Mouse (Mus musculus) ES-E14 (cell line): ENCODE measurements around the gene Ubqln3.

ENCODE experiments used
- HCFC1 ChIP-seq: IDR thresholded peaks from 2 replicates; pipeline ENCODE4 v1.6.1; 2012; ENCODE audit warnings: low read length, inconsistent platforms, borderline replicate concordance; ENCODE audit not compliant: insufficient read depth
- MAFK ChIP-seq: IDR thresholded peaks from 2 replicates; pipeline ENCODE4 v1.6.1; 2014; ENCODE audit warnings: mild to moderate bottlenecking, low read depth, low read length, inconsistent platforms; ENCODE audit not compliant: insufficient read depth
- ZC3H11A ChIP-seq: IDR thresholded peaks from 2 replicates; pipeline ENCODE4 v1.6.1; 2012; ENCODE audit warnings: low read depth, mild to moderate bottlenecking, inconsistent platforms, low read length, borderline replicate concordance
- ZNF384 ChIP-seq: IDR thresholded peaks from 2 replicates; pipeline ENCODE4 v1.6.1; 2012; ENCODE audit warnings: low read depth, low read length, inconsistent platforms

GRCm38 (mm10) chr7:104167105-104167504, 24.0 kb upstream of the Ubqln3 start:
- TF ChIP-seq HCFC1 (no peak), MAFK (no peak), ZNF384 (no peak), ZC3H11A (0 out of 2 replicates have a peak, but pooled peaks have one; percentile 6)
